Mouse (Mus musculus): ENCODE results near the gene Rbm41.

Gene Rbm41

DNA sequence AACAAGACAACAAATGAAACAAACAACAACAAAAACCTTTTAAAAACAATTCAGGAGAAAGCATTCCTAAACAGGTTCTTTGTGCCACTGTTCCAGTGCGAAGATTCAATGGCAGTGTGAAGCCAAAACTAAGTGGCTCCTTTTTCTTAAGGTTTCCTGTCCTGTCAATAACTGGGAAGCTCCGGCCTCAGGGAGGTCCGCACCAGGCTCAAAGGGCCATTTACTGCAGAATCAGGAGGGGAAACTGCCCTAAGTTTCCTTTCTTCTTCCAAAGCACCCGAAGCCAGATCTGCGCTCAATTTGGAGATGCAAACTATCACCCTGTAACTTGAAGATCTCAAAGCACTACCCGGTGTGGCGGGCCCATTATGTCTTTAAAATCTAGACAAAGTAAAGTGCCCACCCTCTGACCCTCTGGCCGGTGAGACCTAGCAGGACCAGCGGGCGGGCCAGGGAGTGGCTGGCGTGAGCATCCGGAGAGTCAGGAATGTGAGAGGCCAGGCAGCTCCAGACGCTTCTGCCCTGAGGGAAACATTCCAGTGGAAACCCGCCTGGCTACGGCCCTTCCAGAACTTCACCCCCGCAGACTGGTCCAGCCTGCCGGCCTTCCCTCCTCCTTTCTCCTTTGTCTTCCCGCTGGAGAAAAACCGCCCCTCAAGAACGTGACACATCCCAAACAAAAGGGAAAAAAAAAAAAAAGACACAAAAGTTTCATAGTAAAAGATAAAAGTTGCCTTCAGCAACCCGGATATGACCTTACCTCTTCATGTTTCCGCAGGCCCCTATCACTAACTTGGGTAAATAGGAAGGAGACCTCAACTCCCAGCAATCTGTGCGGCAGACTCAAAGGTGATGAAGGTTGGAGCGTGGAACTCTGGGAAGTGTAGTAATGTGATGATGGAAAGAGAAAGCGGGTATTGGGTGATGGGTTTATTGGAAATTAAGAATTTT is at the start of gene Rbm41:
Gene Rbm41 (minus strand): TSS at position 856 of the 951 bp plus-strand sequence.
- peak; percentile 92 for DNase-seq (ENCODE audit: low read depth, low spot score)

GRCm38 (mm10) chrX:139998691-139999065 is 283 bp upstream of the Rbm41 start:
- peak; percentile 3 for DNase-seq (ENCODE audit: low read depth, low spot score)

GRCm38 (mm10) chrX:139982115-139982514 is 16.3 kb downstream of the Rbm41 start:
- no peak for DNase-seq (ENCODE audit: low read depth, low spot score)

DNA sequence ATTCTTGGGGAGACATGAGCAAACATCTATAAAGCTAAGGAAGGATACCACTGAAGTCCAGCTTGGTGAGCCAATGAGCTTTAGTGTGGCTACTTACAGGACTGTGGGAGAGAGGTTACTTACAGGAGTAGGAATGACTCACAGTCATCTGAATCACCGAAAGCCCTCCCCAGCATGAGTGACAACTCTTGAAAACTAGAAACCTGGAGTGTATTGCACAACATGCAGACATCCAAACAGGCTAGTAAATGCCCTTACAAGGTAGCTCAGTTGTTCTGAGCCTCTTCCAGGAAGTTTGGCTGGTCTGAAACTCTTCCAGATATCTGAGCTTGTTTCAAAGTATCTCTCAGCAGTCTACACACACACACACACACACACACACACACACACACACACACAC is 64.9 kb downstream of the Rbm41 start:
- DNase-seq (ENCODE audit: low read depth, low spot score), result peak; percentile 5

- peak; percentile 36 for DNase-seq (ENCODE audit: low read depth, low spot score)
Measured at GRCm38 (mm10) chrX:139932472-139932871, 65.9 kb downstream of the Rbm41 start.

DNA sequence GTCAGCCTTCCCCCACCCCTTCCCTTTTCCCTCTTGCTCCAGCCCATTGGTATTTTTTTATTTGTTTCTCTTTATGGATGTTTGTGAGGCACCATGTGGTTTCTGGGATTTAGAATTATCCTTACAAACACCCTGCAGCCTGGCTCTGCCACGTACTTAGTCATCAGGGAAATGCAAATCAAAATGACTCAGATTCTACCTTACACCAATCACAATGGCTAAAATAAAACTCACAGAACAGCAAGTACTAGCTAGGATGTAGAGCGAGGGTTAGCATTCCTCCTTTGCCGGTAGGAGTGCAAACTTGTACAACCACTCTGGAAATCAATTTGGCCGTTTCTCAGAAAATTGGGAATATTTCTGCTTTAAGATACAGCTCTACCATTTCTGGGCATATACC is 77.8 kb downstream of the Rbm41 start:
- peak; percentile 52 for DNase-seq (ENCODE audit: low read depth, low spot score)

- no peak for DNase-seq (ENCODE audit: low read depth, low spot score)
Measured at GRCm38 (mm10) chrX:139891387-139891786, 107.0 kb downstream of the Rbm41 start.

GRCm38 (mm10) chrX:139883221-139883620 is 115.2 kb downstream of the Rbm41 start:
- DNase-seq (ENCODE audit: low read depth, low spot score), result no peak

- no peak for DNase-seq (ENCODE audit: low read depth, low spot score)
Measured at GRCm38 (mm10) chrX:139877936-139878335, 120.5 kb downstream of the Rbm41 start.

DNA sequence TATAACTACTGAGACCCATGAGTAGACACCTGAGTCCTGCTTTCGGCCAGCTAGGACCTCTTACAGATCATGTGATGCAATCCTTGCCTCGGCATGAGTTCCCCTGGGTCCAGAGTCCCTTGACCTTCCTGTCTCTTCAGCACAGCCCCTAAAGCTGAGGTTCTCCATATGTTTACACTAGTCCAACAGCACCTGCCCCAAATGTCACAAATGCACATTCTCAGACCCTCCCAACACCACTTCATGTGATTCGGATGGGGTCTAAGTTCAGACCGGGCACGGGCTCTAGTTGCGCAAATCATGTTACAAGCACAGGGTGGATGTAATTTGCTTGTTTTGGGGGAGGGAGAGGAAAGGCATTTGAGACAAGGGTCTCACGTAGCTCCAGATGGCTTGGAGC is 121.3 kb downstream of the Rbm41 start:
- no peak for DNase-seq (ENCODE audit: low read depth, low spot score)

DNA sequence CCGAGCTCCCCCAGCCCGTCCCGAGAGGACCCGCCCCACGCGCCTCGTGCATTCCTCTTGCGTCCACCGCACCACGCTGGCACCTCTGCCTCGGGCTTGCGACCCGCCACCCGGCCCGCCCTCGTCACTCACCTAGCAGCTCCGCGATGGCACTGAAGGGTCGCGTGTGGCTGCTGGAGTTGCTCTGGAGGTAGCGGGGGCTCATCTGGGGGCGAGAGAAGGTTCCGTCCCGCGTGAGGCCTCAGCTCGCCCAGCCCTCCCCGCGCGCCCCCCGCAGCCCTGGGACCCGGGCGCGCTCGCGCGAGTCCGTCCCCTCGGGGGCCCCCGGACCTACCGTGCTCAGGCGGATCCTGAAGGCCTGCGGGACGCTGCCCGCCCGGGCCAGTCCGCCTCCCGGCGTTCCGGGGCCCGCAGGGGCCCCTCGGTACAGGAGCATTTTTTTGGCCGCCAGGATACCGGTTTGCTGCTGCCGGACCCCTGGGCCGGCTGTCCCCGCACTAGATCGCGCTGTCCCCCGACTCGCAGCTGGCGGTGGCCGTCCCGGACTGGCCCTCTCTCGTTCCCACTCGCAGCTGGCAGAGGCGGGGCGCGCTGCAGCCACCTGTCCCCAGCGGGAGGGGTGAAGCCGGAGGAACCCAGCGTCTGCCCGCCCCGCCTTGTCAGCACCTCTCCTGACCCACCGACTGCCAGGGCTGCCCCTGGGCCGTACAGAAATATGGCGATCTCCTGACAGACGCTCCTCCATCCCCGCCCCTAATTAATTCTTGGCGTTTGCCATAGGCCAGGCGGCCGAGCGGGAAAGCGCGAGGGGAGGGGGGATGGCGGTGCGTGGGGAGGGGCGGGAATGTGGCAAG is 127.2 kb downstream of the Rbm41 start, which contains the start of gene Morc4:
Gene Morc4 (minus strand): TSS at position 740 of the 854 bp plus-strand sequence.
- peak; percentile 83 for DNase-seq (ENCODE audit: low read depth, low spot score)

DNA sequence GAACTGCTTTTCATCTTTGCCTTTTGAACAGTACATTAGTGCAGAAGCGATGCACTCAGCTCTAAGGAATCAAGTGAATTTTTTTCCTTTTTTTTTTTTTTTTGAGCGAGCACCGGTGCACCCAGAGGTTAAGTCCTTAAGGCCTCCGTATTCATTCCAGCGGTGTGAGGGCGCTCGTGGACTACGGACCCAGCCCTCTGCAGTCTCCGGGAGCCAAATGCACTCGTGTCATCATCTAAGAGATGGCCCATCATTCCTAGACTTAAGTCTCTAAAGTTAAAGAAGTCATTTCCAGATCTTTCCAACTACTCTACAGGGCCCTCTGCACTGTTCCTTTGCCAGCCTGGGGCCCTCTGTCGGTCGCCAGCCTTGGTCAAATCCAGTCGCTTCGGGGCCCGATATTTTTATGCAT is 128.1 kb downstream of the Rbm41 start:
- peak; percentile 53 for DNase-seq (ENCODE audit: low read depth, low spot score)

DNA sequence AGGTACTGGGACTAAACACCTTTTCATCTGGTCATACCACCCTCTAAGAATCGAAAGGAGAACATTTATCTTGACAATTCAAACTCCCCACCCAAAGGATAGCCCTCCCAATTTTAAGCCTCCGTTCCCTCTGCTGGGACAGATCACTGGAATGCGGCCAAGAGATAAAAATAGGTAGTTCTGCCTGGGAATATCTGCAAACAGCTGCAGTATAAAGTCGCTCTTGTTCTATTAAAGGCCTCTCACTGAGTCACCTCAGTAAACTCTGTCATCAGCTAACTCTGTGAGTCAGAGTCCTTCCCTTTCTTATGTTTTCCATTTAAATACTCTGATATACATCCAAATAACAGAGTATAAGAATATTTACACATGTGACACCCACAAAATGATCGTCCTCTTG is 139.0 kb downstream of the Rbm41 start:
- peak; percentile 72 for DNase-seq (ENCODE audit: low read depth, low spot score)

- DNase-seq (ENCODE audit: low read depth, low spot score), result no peak
Measured at GRCm38 (mm10) chrX:139854795-139855194, 143.6 kb downstream of the Rbm41 start.

DNA sequence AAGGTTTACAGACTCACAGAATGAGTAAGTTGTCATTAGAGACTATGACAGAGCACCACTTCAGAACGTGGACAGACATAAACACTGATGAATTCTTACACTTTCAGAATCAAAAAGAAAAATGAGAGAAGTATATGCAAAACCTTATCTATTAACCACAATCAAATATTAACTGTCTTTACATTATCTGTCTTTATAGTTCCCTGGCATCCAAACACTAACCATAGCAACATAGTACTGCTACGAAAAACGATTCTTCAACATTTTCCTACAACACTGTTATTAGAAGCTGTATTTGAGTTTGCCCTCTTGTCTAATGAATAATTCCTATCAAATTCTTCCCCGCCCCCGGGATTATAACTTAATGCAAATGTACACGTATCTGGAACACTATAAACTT is 157.3 kb downstream of the Rbm41 start:
- no peak for DNase-seq (ENCODE audit: low read depth, low spot score)

Data from brain, adult 2 months (tissue).